Mouse (Mus musculus): ENCODE data around the gene H2-M5. TPM values are rescaled to one million over a fixed set of nuclear protein-coding genes. Genes with fewer than 3 reads are reported as not detected.

H2-M5 gene
- polyA plus RNA-seq, 1 experiment: 4.1 TPM

DNA sequence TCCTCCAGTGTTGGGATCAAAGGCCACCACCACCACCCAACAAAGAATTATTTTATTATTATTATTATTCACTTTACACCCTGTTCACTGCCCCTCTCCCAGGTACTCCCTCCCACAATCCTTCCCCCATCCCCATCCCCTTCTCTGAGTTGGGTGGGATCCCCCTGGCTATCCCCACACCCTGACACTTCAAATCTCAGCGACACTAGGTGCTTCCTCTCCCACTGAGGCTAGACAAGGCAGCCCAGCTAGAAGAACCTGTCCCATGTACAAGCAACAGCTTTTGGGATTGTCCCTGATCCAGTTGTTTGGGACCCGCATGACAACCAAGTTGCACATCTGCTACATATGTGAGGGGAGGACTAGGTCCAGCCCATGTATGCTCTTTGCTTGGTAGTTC lies 36.7 kb downstream of the H2-M5 start:
- no peak for TF ChIP-seq POLR2A (IDR thresholded peaks at IDR 0.05; ENCODE audit: extremely low read depth, insufficient read depth, low read length)
- no peak for TF ChIP-seq CTCF (IDR thresholded peaks at IDR 0.05; ENCODE audit: extremely low read depth, insufficient read depth, low read length)
- Histone ChIP-seq H3K4me3 (ENCODE audit: insufficient read depth, low read length) (no peak overlapping the region), H3K27ac (ENCODE audit: insufficient read depth, low read length) (no peak overlapping the region), H3K4me1 (ENCODE audit: control insufficient read depth, insufficient read depth, low read length) (peaks cover 2% of the 10 kb centered on the region; the same call in 1 of the 2 replicates)

DNA sequence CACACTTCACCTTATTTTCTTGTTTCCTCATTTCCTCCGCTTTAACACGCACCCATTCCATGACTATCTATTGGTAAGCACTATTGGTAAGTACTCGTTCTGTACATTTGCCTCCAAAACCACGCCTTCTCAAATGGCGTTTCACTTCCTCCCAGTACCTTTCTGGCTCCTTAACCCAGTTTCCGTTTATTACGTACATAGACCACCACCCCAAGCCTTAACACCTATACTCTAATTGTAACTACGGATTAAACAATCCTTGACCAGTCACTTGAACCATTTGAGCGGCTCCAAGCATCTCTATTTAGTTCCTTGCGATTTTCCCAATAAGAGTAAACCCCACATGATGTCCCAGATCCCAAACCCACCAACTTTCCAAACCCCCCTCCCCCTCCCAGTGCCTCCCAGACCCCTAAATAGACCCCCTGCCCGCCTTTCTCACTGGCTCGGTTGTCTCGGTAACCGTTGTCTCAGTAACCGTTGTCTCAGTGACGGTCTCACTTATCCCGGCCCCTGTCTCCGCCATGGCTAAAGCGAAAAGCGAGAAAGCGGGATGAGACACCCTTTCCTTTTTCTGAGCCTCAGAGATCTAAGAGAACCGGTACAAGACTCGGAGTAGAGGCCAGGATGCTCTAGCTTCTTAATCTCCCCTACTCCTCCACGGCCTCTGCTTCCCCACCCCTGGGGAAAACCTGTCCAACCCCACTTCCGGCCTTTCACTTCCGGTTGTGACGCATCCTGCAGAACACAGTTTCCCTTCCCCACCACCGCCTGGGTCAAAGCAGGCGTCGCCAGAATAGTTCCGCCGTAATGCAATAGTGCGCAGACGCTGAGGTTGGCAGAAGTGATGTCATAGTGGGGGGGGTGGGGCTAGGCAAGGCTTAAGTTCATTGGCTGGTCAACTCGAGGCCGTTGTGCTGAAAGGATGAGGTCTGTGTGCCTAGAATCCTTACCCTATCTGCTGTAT lies 38.1 kb downstream of the H2-M5 start, which contains the start of gene Ppp1r11:
Gene Ppp1r11, minus strand, starts transcription at position 761 of the 967 bp plus-strand sequence.
- H3K4me3 ChIP-seq (ENCODE audit: insufficient read depth, low read length): peak within 1 kb of the TSS; percentile 65
- H3K27ac ChIP-seq (ENCODE audit: insufficient read depth, low read length): no peak within 1 kb of the TSS
- H3K4me1 ChIP-seq (ENCODE audit: control insufficient read depth, insufficient read depth, low read length): 0 out of 2 replicates have a peak, but pooled peaks cover 2% of the 10 kb centered on the region
- TF ChIP-seq CTCF (IDR thresholded peaks at IDR 0.05; ENCODE audit: extremely low read depth, insufficient read depth, low read length) (no peak), POLR2A (IDR thresholded peaks at IDR 0.05; ENCODE audit: extremely low read depth, insufficient read depth, low read length) (peak; percentile 70)

DNA sequence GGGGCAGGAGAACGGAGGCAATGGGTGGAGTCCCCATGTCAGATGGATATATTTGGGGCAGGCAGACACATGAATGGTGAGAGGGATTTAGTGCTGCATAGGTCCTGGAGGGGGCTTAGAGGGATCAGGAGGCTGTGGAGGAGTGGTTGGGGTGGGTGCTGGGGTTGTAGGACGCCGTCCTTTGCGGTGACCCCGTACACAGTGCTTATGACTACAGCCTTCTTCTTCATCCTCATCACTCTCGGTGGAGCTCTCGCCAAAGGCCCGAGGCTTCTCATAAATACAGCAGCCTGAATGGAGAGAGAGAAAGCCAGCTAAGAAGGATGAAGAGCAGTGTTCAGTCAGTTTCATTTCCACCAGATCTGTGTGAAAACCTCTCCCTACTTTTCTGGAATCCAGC lies 40.1 kb downstream of the H2-M5 start:
- TF ChIP-seq POLR2A (IDR thresholded peaks at IDR 0.05; ENCODE audit: extremely low read depth, insufficient read depth, low read length) (no peak), CTCF (IDR thresholded peaks at IDR 0.05; ENCODE audit: extremely low read depth, insufficient read depth, low read length) (no peak)
- no peak overlapping the region for H3K27ac ChIP-seq (ENCODE audit: insufficient read depth, low read length)
- H3K4me1 ChIP-seq (ENCODE audit: control insufficient read depth, insufficient read depth, low read length): 0 out of 2 replicates have a peak, but pooled peaks cover 2% of the 10 kb centered on the region
- H3K4me3 ChIP-seq (ENCODE audit: insufficient read depth, low read length): no peak overlapping the region

DNA sequence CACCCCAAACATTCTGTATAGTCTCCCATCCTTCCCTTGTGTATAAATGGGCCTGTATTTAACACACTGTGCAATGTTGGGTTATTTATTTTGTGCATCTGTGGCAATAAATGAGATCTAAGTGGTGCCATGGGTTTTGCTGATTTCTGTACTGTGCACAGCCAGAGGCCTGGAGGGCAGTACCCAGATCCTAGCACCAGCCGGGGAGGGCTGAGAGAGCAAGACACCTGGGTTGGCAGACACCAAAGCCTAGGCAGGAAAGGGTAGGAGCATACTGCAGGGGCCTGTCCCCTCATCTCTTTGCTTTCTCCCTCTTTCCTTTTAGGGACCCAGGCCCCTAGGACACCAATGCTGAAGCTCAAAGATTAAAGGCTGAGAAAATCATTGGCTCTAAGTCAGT lies 41.1 kb downstream of the H2-M5 start:
- Histone ChIP-seq H3K27ac (ENCODE audit: insufficient read depth, low read length) (no peak overlapping the region), H3K4me1 (ENCODE audit: control insufficient read depth, insufficient read depth, low read length) (0 out of 2 replicates have a peak, but pooled peaks cover 2% of the 10 kb centered on the region), H3K4me3 (ENCODE audit: insufficient read depth, low read length) (no peak overlapping the region)
- TF ChIP-seq CTCF (IDR thresholded peaks at IDR 0.05; ENCODE audit: extremely low read depth, insufficient read depth, low read length): no peak
- no peak for TF ChIP-seq POLR2A (IDR thresholded peaks at IDR 0.05; ENCODE audit: extremely low read depth, insufficient read depth, low read length)

DNA sequence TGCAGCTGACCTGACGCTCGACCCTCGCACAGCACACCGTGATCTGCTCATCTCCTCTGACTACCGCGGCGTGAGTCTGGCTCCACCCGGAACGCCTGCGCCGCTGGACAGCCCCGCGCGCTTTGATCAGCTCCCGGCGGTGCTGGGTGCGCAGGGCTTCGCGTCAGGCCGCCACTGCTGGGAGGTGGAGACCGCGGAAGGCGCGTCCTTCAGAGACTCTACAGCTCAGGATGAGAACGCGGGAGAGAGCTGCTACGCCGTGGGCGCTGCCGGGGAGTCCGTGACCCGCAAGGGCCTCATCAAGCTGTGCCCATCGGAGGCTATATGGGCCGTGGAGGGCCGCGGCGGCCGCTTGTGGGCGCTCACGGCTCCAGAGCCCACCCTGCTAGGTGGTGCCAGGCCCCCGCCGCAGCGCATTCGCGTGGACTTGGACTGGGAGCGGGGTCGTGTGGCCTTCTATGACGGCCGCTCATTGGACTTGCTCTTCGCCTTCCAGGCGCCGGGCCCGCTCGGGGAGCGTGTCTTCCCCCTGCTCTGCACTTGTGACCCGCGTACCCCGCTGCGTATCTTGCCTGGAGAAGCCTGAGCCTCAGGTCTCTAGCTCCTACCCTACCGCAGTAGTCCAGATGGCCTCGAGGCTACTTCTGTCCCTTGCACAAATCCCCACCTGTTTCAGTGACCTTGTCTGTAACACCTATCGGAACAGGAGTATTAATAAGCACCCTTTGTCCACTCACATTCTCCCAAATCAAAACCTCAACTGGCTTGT lies 42.1 kb downstream of the H2-M5 start:
- Histone ChIP-seq H3K27ac (ENCODE audit: insufficient read depth, low read length) (peak overlapping the region; percentile 72), H3K4me1 (ENCODE audit: control insufficient read depth, insufficient read depth, low read length) (0 out of 2 replicates have a peak, but pooled peaks cover 2% of the 10 kb centered on the region), H3K4me3 (ENCODE audit: insufficient read depth, low read length) (peak overlapping the region; percentile 69)
- peak; percentile 33 for TF ChIP-seq POLR2A (IDR thresholded peaks at IDR 0.05; ENCODE audit: extremely low read depth, insufficient read depth, low read length)
- no peak for TF ChIP-seq CTCF (IDR thresholded peaks at IDR 0.05; ENCODE audit: extremely low read depth, insufficient read depth, low read length)

DNA sequence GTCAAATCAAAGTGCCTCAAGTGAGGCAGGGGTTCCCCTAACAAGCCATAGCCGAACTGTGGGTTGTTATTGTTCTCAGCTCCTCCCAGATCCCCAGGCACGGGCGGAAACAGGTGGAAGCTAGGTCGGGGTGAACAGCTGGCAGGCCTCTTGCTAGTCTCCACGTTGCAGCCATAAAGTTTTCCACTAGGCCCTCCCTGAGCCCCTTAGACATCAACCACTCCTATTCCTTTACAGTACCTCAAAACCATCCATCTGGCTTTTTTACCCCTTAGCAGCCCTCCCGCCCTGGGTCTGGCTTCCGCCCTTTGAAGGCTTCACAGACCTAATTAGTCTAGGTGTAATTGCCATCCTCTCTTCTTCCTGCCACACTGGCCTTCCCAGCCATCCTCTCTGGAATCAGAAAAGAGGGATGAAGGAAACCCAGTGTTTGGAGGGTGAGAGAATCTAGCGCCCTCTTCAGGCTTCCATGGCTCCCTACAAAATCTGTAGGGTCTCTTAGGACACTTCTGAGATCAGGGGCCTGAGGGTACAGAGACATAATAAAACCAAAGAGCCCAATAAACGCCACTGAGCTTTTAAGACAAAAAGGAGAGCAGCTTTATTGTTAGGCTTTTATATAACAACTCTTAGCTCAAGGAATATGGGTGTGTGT lies 45.1 kb downstream of the H2-M5 start:
- Histone ChIP-seq H3K4me3 (ENCODE audit: insufficient read depth, low read length) (peak overlapping the region; percentile 34), H3K27ac (ENCODE audit: insufficient read depth, low read length) (no peak overlapping the region), H3K4me1 (ENCODE audit: control insufficient read depth, insufficient read depth, low read length) (0 out of 2 replicates have a peak, but pooled peaks cover 2% of the 10 kb centered on the region)
- TF ChIP-seq CTCF (IDR thresholded peaks at IDR 0.05; ENCODE audit: extremely low read depth, insufficient read depth, low read length): peak; percentile 23; the same call in 1 of the 2 replicates
- TF ChIP-seq POLR2A (IDR thresholded peaks at IDR 0.05; ENCODE audit: extremely low read depth, insufficient read depth, low read length): no peak

DNA sequence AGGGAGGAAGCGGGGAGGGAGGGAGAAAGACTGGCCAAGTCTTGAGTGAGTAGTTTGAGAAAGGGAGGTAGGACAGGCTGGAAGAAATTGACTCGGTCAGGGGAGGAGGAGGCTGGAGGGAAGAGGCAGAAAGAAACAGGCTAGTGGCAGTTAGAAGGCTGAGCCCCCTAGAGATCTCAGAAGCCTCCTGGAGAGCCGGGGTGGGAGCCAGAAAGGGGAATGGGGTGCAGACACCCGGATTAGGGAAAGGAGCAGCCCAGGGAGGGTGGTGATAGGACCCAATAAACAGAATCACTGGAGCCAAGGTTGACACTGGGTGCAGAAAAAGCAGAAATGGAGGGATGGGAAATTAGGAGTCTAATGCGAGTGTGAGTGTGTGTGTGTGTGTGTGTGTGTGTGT lies 45.6 kb downstream of the H2-M5 start:
- H3K4me1 ChIP-seq (ENCODE audit: control insufficient read depth, insufficient read depth, low read length): 0 out of 2 replicates have a peak, but pooled peaks cover 2% of the 10 kb centered on the region
- peak overlapping the region; percentile 34 for H3K4me3 ChIP-seq (ENCODE audit: insufficient read depth, low read length)
- peak overlapping the region; percentile 17; the same call in 1 of the 2 replicates for H3K27ac ChIP-seq (ENCODE audit: insufficient read depth, low read length)
- no peak for TF ChIP-seq CTCF (IDR thresholded peaks at IDR 0.05; ENCODE audit: extremely low read depth, insufficient read depth, low read length)
- TF ChIP-seq POLR2A (IDR thresholded peaks at IDR 0.05; ENCODE audit: extremely low read depth, insufficient read depth, low read length): no peak

DNA sequence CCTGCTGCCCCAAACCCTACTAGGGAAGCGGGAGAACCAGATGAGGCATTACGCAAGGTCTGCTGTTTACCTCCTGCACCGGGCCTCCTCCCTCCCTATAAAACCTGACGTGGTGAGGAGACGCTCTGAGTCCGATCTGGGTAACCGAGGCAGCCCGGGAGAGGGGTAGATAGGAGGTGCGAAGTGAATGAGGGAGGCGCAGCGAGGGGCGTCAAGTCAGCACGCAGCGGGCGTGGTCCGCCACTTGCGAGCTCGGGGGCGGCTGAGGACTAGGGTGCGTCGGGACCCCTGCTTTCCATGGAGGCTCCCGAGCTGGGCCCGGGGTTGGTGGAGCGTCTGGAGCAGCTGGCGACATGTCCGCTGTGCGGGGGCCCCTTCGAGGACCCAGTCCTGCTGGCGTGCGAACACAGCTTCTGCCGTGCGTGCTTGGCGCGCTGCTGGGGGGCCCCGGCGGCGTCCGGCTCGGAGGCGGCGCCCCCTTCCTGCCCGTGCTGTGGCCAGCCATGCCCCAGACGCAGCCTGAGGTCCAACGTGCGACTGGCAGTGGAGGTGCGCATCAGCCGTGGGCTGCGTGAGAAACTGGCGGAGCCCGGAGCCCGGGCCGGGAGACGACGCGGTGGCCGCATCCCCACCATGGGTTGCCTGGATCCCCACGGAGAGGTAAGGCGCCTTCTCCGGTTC lies 46.4 kb downstream of the H2-M5 start, which contains the start of gene Rnf39:
Gene Rnf39, plus strand, starts transcription at position 128 of the 681 bp plus-strand sequence.
- Histone ChIP-seq H3K4me3 (ENCODE audit: insufficient read depth, low read length) (peak within 1 kb of the TSS; percentile 34), H3K27ac (ENCODE audit: insufficient read depth, low read length) (peak within 1 kb of the TSS; percentile 17), H3K4me1 (ENCODE audit: control insufficient read depth, insufficient read depth, low read length) (0 out of 2 replicates have a peak, but pooled peaks cover 2% of the 10 kb centered on the region)
- TF ChIP-seq CTCF (IDR thresholded peaks at IDR 0.05; ENCODE audit: extremely low read depth, insufficient read depth, low read length): no peak
- peak; percentile 61; the same call in 1 of the 2 replicates for TF ChIP-seq POLR2A (IDR thresholded peaks at IDR 0.05; ENCODE audit: extremely low read depth, insufficient read depth, low read length)

Data from cortical plate, adult 2 months (tissue).